Mouse (Mus musculus): ENCODE measurements around the gene Kctd18. TPM values are rescaled to one million over a fixed set of nuclear protein-coding genes. Genes with fewer than 3 reads are reported as not detected.

The Kctd18 gene
- polyA plus RNA-seq, 1 experiment: 8.8 TPM

DNA sequence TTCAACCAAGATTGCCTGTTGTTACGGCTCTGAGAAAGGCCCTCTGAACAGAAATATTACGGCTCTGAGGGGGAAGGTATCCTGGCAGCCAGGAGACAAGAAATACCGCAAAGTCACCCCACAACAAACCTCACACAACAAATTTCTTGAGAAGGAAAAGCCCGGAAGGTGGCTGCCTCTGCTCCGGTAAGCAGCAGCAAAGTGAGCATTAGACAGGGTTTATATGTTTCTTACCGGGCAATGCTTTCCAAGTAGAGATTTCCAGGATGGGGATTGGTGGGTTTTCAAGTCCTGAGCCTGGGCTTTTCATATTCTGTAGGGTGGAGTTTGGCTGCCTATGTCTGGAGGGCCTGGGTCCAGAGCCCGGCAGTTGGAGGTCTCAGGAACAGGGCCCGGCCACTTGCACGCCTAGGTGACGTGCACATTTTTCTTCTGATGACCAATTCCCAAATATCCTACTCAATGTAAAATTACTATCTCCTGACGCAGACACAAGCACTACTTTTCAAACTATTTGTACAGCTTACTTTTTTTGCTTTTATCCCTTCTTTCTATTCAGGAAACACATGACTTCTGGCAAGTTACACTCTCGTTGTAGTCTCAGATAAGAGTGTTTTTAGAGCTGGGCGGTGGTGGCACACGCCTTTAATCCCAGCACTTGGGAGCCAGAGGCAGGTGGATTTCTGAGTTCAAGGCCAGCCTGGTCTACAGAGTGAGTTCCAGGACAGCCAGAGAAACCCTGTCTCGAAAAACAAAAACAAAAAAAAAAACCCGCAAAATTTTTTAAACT, 65.0 kb downstream of the Kctd18 start:
- H3K27ac ChIP-seq (ENCODE audit: control insufficient read depth, insufficient read depth, low read depth, low read length): no peak overlapping the region
- H3K27me3 ChIP-seq (ENCODE audit: control insufficient read depth, insufficient read depth, low read length): no peaks in the 10 kb centered on the region
- H3K4me1 ChIP-seq (ENCODE audit: control insufficient read depth, insufficient read depth, low read length): no peaks in the 10 kb centered on the region
- no peak overlapping the region for H3K4me3 ChIP-seq (ENCODE audit: control insufficient read depth, low read depth, low read length)
- H3K36me3 ChIP-seq (ENCODE audit: control insufficient read depth, insufficient read depth, low read length): no peaks in the 10 kb centered on the region; the same call in 1 of the 2 replicates
- TF ChIP-seq CTCF (IDR thresholded peaks at IDR 0.05; ENCODE audit: control insufficient read depth, insufficient read depth, insufficient replicate concordance, low read depth, low read length) (no peak), POLR2A (IDR thresholded peaks at IDR 0.05; ENCODE audit: control insufficient read depth, low read depth, low read length) (no peak)

DNA sequence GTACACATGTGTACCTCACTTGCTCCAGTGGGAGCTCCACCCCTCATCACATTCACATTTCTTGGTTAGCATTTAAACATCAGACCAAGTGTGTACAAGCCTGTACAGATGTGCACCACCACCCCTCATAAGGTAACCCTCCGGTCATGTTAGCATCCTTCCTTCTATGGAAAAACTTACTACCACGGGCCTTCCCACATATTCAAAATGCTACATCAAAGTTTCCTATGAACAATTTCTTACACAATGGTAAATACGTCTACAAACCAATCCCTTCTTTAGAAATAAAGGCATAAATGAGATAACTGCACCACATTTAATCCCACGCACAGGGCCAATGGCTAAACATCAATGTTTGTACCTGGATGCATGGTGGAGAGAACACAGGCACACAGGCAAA, 66.2 kb downstream of the Kctd18 start:
- Histone ChIP-seq H3K27me3 (ENCODE audit: control insufficient read depth, insufficient read depth, low read length) (no peaks in the 10 kb centered on the region), H3K36me3 (ENCODE audit: control insufficient read depth, insufficient read depth, low read length) (no peaks in the 10 kb centered on the region; the same call in 1 of the 2 replicates), H3K27ac (ENCODE audit: control insufficient read depth, insufficient read depth, low read depth, low read length) (no peak overlapping the region), H3K4me1 (ENCODE audit: control insufficient read depth, insufficient read depth, low read length) (no peaks in the 10 kb centered on the region; the same call in none of the 2 replicates), H3K4me3 (ENCODE audit: control insufficient read depth, low read depth, low read length) (no peak overlapping the region)
- TF ChIP-seq POLR2A (IDR thresholded peaks at IDR 0.05; ENCODE audit: control insufficient read depth, low read depth, low read length): no peak
- no peak for TF ChIP-seq CTCF (IDR thresholded peaks at IDR 0.05; ENCODE audit: control insufficient read depth, insufficient read depth, insufficient replicate concordance, low read depth, low read length)

DNA sequence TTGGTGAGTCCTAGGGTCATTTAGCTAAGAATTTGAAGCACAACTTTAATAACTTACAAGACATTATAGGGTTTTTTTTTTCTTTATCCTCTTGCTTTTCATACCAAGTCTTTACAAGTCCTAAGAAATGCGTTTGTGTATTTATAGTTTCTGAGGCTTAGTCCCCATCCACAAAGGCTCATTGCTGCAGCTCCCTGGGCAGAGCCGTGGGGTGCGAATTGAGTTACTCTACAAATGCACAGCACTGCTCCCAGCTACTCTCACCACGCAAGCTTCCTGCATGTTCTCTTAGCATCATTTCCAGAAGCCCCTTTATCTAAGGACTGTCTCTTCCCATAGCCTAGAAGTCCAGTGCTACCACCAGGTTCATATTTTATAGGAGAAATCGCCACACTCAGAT, 69.0 kb downstream of the Kctd18 start:
- Histone ChIP-seq H3K27ac (ENCODE audit: control insufficient read depth, insufficient read depth, low read depth, low read length) (no peak overlapping the region), H3K4me1 (ENCODE audit: control insufficient read depth, insufficient read depth, low read length) (no peaks in the 10 kb centered on the region; the same call in none of the 2 replicates), H3K36me3 (ENCODE audit: control insufficient read depth, insufficient read depth, low read length) (no peaks in the 10 kb centered on the region), H3K27me3 (ENCODE audit: control insufficient read depth, insufficient read depth, low read length) (no peaks in the 10 kb centered on the region), H3K4me3 (ENCODE audit: control insufficient read depth, low read depth, low read length) (no peak overlapping the region)
- no peak for TF ChIP-seq POLR2A (IDR thresholded peaks at IDR 0.05; ENCODE audit: control insufficient read depth, low read depth, low read length)
- no peak for TF ChIP-seq CTCF (IDR thresholded peaks at IDR 0.05; ENCODE audit: control insufficient read depth, insufficient read depth, insufficient replicate concordance, low read depth, low read length)

DNA sequence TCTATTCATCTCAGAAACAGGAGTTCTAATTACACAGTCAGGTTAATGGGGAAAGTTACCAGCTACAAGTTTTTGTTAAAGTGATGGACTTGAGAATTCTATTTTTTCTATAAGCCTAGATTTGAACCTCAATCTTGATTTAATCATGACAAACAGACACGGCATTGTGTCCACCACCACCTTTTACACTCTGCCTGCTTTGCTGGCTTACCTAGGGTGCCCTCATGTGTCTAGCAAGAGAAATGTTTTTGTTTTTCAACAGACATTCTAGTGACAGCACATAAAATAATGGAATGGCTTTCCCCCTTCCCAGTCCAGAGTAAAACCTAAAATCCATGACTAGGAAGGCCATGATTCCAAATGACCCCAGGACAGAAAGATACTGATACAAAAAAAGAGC, 69.6 kb downstream of the Kctd18 start:
- Histone ChIP-seq H3K4me1 (ENCODE audit: control insufficient read depth, insufficient read depth, low read length) (no peaks in the 10 kb centered on the region; the same call in none of the 2 replicates), H3K4me3 (ENCODE audit: control insufficient read depth, low read depth, low read length) (no peak overlapping the region), H3K27ac (ENCODE audit: control insufficient read depth, insufficient read depth, low read depth, low read length) (no peak overlapping the region), H3K27me3 (ENCODE audit: control insufficient read depth, insufficient read depth, low read length) (no peaks in the 10 kb centered on the region), H3K36me3 (ENCODE audit: control insufficient read depth, insufficient read depth, low read length) (no peaks in the 10 kb centered on the region)
- TF ChIP-seq CTCF (IDR thresholded peaks at IDR 0.05; ENCODE audit: control insufficient read depth, insufficient read depth, insufficient replicate concordance, low read depth, low read length) (no peak), POLR2A (IDR thresholded peaks at IDR 0.05; ENCODE audit: control insufficient read depth, low read depth, low read length) (no peak)

GRCm38 (mm10) chr1:57947552-57948347, 71.0 kb downstream of the Kctd18 start:
- TF ChIP-seq POLR2A (IDR thresholded peaks at IDR 0.05; ENCODE audit: control insufficient read depth, low read depth, low read length): no peak
- TF ChIP-seq CTCF (IDR thresholded peaks at IDR 0.05; ENCODE audit: control insufficient read depth, insufficient read depth, insufficient replicate concordance, low read depth, low read length): no peak
- H3K36me3 ChIP-seq (ENCODE audit: control insufficient read depth, insufficient read depth, low read length): no peaks in the 10 kb centered on the region
- H3K27ac ChIP-seq (ENCODE audit: control insufficient read depth, insufficient read depth, low read depth, low read length): no peak overlapping the region
- no peaks in the 10 kb centered on the region; the same call in none of the 2 replicates for H3K4me1 ChIP-seq (ENCODE audit: control insufficient read depth, insufficient read depth, low read length)
- H3K27me3 ChIP-seq (ENCODE audit: control insufficient read depth, insufficient read depth, low read length): no peaks in the 10 kb centered on the region
- no peak overlapping the region for H3K4me3 ChIP-seq (ENCODE audit: control insufficient read depth, low read depth, low read length)

- H3K4me1 ChIP-seq (ENCODE audit: control insufficient read depth, insufficient read depth, low read length): no peaks in the 10 kb centered on the region
- no peak overlapping the region for H3K27ac ChIP-seq (ENCODE audit: control insufficient read depth, insufficient read depth, low read depth, low read length)
- no peaks in the 10 kb centered on the region for H3K36me3 ChIP-seq (ENCODE audit: control insufficient read depth, insufficient read depth, low read length)
- no peaks in the 10 kb centered on the region for H3K27me3 ChIP-seq (ENCODE audit: control insufficient read depth, insufficient read depth, low read length)
- H3K4me3 ChIP-seq (ENCODE audit: control insufficient read depth, low read depth, low read length): no peak overlapping the region
- TF ChIP-seq POLR2A (IDR thresholded peaks at IDR 0.05; ENCODE audit: control insufficient read depth, low read depth, low read length): no peak
- TF ChIP-seq CTCF (IDR thresholded peaks at IDR 0.05; ENCODE audit: control insufficient read depth, insufficient read depth, insufficient replicate concordance, low read depth, low read length): no peak
Observed at GRCm38 (mm10) chr1:57942215-57942614, 76.5 kb downstream of the Kctd18 start.

DNA sequence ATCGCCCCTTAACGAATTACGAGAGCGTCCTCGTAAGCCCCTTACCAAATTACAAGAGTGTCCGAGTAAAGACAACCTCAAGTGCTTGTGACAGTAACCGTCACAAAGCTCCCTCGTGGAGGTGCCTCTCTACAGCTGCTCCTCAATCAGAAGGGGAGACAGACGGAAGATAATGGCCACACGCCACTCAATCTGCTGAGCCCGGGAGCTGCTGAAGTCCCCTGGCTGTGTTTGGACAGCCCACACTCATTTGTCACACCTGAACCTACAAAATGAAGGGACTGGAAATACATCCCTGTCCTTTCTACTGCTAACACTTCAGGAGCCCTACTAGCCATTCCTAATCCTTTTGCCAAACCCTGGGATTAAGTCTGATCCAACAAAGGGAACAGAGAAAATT, 77.0 kb downstream of the Kctd18 start:
- no peak for TF ChIP-seq CTCF (IDR thresholded peaks at IDR 0.05; ENCODE audit: control insufficient read depth, insufficient read depth, insufficient replicate concordance, low read depth, low read length)
- TF ChIP-seq POLR2A (IDR thresholded peaks at IDR 0.05; ENCODE audit: control insufficient read depth, low read depth, low read length): no peak
- no peak overlapping the region for H3K4me3 ChIP-seq (ENCODE audit: control insufficient read depth, low read depth, low read length)
- no peak overlapping the region for H3K27ac ChIP-seq (ENCODE audit: control insufficient read depth, insufficient read depth, low read depth, low read length)
- H3K4me1 ChIP-seq (ENCODE audit: control insufficient read depth, insufficient read depth, low read length): no peaks in the 10 kb centered on the region
- H3K27me3 ChIP-seq (ENCODE audit: control insufficient read depth, insufficient read depth, low read length): no peaks in the 10 kb centered on the region
- no peaks in the 10 kb centered on the region for H3K36me3 ChIP-seq (ENCODE audit: control insufficient read depth, insufficient read depth, low read length)
